Mouse (Mus musculus) myocyte (in vitro differentiated cells): Measurements from ENCODE around the gene Psmb11.

Experiments
- E2F4 ChIP-seq: IDR thresholded peaks from one replicate; pipeline ENCODE4 v1.6.1; 2011; ENCODE audit warnings: mild to moderate bottlenecking, control low read depth, moderate library complexity; ENCODE audit not compliant: insufficient read depth
- MAX ChIP-seq: IDR thresholded peaks from one replicate; pipeline ENCODE4 v1.6.1; 2011; ENCODE audit warnings: low read depth, mild to moderate bottlenecking, control low read depth
- MYOD1 ChIP-seq, 3 experiments: IDR thresholded peaks; one replicate each; pipeline ENCODE4 v1.6.1; 2011; ENCODE audit warnings: control low read depth in 2 of 3, low read depth in 2 of 3, mild to moderate bottlenecking in 2 of 3, moderate library complexity in 1 of 3; ENCODE audit not compliant: insufficient read length in 2 of 3, control insufficient read depth in 1 of 3
- MYOG ChIP-seq, 3 experiments: IDR thresholded peaks; one replicate each; pipeline ENCODE4 v1.6.1; 2011; ENCODE audit warnings: control low read depth in 2 of 3, low read depth in 2 of 3, mild to moderate bottlenecking in 2 of 3; ENCODE audit not compliant: insufficient read length in 2 of 3, control insufficient read depth in 1 of 3, insufficient read depth in 1 of 3
- POLR2A ChIP-seq: IDR thresholded peaks from one replicate; pipeline ENCODE4 v1.6.1; 2011; ENCODE audit warnings: low read depth, mild to moderate bottlenecking, control low read depth, moderate library complexity; ENCODE audit not compliant: insufficient read length
- POLR2AphosphoS2 ChIP-seq: IDR thresholded peaks from one replicate; pipeline ENCODE4 v1.6.1; 2011; ENCODE audit warnings: low read depth, control low read depth; ENCODE audit not compliant: insufficient read length
- REST ChIP-seq: IDR thresholded peaks from one replicate; pipeline ENCODE4 v1.6.1; 2011; ENCODE audit warnings: mild to moderate bottlenecking, control low read depth, moderate library complexity; ENCODE audit not compliant: insufficient read depth, insufficient read length
- USF1 ChIP-seq: IDR thresholded peaks from one replicate; pipeline ENCODE4 v1.6.1; 2011; ENCODE audit warnings: low read depth, mild to moderate bottlenecking, control low read depth, moderate library complexity

- no peak for TF ChIP-seq E2F4
- TF ChIP-seq POLR2AphosphoS2, result no peak
- TF ChIP-seq POLR2A, result no peak
- TF ChIP-seq MYOD1 (IDR thresholded peaks at IDR 0.05; ENCODE audit: control insufficient read depth in 1 of 3, insufficient read length in 2 of 3, low read depth in 2 of 3), result no peak
- TF ChIP-seq MAX, result no peak
- TF ChIP-seq MYOG (IDR thresholded peaks at IDR 0.05; ENCODE audit: control insufficient read depth in 1 of 3, insufficient read depth in 1 of 3, insufficient read length in 2 of 3, low read depth in 2 of 3), result no peak
- no peak for TF ChIP-seq REST
- no peak for TF ChIP-seq USF1
Measured at GRCm38 (mm10) chr14:54646898-54647636, 25.8 kb downstream of the Psmb11 start.
